Mouse (Mus musculus) E14TG2a.4 (cell line): Measurements from ENCODE around the gene Gabarapl2.

ENCODE experiments used
- H3K27me3 ChIP-seq: 2 replicates; pipeline ENCODE4 v1.6.1; 2014; ENCODE audit warnings: low read length, control low read depth; ENCODE audit not compliant: insufficient read depth
- H3K36me3 ChIP-seq: 2 replicates; pipeline ENCODE4 v1.6.1; 2014; ENCODE audit warnings: low read length, control low read depth; ENCODE audit not compliant: insufficient read depth
- H3K4me1 ChIP-seq: replicated peaks from 2 replicates; pipeline ENCODE4 v1.6.1; 2014; ENCODE audit warnings: low read depth, low read length, control low read depth
- H3K4me3 ChIP-seq: replicated peaks from 2 replicates; pipeline ENCODE4 v1.5.1; 2014; ENCODE audit warnings: mild to moderate bottlenecking, low read length
- H3K9me3 ChIP-seq: 2 replicates; pipeline ENCODE4 v1.6.1; 2014; ENCODE audit warnings: low read length, control low read depth
- CTCF ChIP-seq: conservative IDR thresholded peaks from 2 replicates; pipeline ENCODE4 v1.5.1; 2014; ENCODE audit warnings: low read length
- NANOG ChIP-seq: IDR thresholded peaks from 2 replicates; pipeline ENCODE4 v1.6.1; 2014; ENCODE audit warnings: borderline replicate concordance, low read length, mixed read lengths
- POU5F1 ChIP-seq: IDR thresholded peaks from 2 replicates; pipeline ENCODE4 v1.6.1; 2014; ENCODE audit warnings: low read length, borderline replicate concordance

The Gabarapl2 gene

GRCm38 (mm10) chr8:111947144-111947543 is 6.6 kb downstream of the Gabarapl2 start:
- H3K9me3 ChIP-seq, result no peaks in the 10 kb centered on the region
- TF ChIP-seq POU5F1, result no peak
- TF ChIP-seq NANOG, result no peak
- no peak for TF ChIP-seq CTCF
- peaks cover 94% of the 10 kb centered on the region for H3K36me3 ChIP-seq

GRCm38 (mm10) chr8:111947954-111948353 is 7.5 kb downstream of the Gabarapl2 start:
- TF ChIP-seq POU5F1, result no peak
- no peak for TF ChIP-seq CTCF
- no peak for TF ChIP-seq NANOG
- Histone ChIP-seq H3K4me1 (peaks cover 83% of the 10 kb centered on the region), H3K27me3 (no peaks in the 10 kb centered on the region), H3K9me3 (no peaks in the 10 kb centered on the region), H3K4me3 (no peak overlapping the region), H3K36me3 (peaks cover 92% of the 10 kb centered on the region)

More at GRCm38 (mm10) chr8:111947144-111947543, 6.6 kb downstream of the Gabarapl2 start:
- Histone ChIP-seq H3K4me1 (peaks cover 91% of the 10 kb centered on the region), H3K27me3 (no peaks in the 10 kb centered on the region), H3K4me3 (no peak overlapping the region)

- Histone ChIP-seq H3K36me3 (peaks cover 90% of the 10 kb centered on the region), H3K4me1 (peaks cover 68% of the 10 kb centered on the region), H3K9me3 (no peaks in the 10 kb centered on the region), H3K27me3 (no peaks in the 10 kb centered on the region), H3K4me3 (no peak overlapping the region)
- TF ChIP-seq NANOG (no peak), CTCF (no peak), POU5F1 (no peak)
Measured at GRCm38 (mm10) chr8:111950846-111951245, 10.3 kb downstream of the Gabarapl2 start.

- Histone ChIP-seq H3K27me3 (no peaks in the 10 kb centered on the region), H3K4me3 (no peak overlapping the region), H3K4me1 (peaks cover 63% of the 10 kb centered on the region), H3K9me3 (no peaks in the 10 kb centered on the region), H3K36me3 (peaks cover 90% of the 10 kb centered on the region)
- TF ChIP-seq CTCF (no peak), NANOG (no peak), POU5F1 (no peak)
Measured at GRCm38 (mm10) chr8:111951317-111951716, 10.8 kb downstream of the Gabarapl2 start.

- H3K4me1 ChIP-seq, result peaks cover 57% of the 10 kb centered on the region
- no peak overlapping the region for H3K4me3 ChIP-seq
- H3K27me3 ChIP-seq, result no peaks in the 10 kb centered on the region
- TF ChIP-seq POU5F1 (no peak), CTCF (no peak), NANOG (no peak)
- H3K36me3 ChIP-seq, result peaks cover 90% of the 10 kb centered on the region
- no peaks in the 10 kb centered on the region for H3K9me3 ChIP-seq
Measured at GRCm38 (mm10) chr8:111951936-111952335, 11.4 kb downstream of the Gabarapl2 start.

GRCm38 (mm10) chr8:111954844-111955594 is 14.5 kb downstream of the Gabarapl2 start:
- Histone ChIP-seq H3K36me3 (peaks cover 90% of the 10 kb centered on the region), H3K9me3 (no peaks in the 10 kb centered on the region), H3K4me1 (peaks cover 38% of the 10 kb centered on the region), H3K4me3 (no peak overlapping the region), H3K27me3 (no peaks in the 10 kb centered on the region)
- TF ChIP-seq NANOG (no peak), POU5F1 (no peak), CTCF (no peak)

- Histone ChIP-seq H3K27me3 (no peaks in the 10 kb centered on the region), H3K4me1 (peaks cover 39% of the 10 kb centered on the region), H3K4me3 (no peak overlapping the region), H3K9me3 (no peaks in the 10 kb centered on the region), H3K36me3 (peaks cover 92% of the 10 kb centered on the region)
- no peak for TF ChIP-seq CTCF
- TF ChIP-seq NANOG, result no peak
- no peak for TF ChIP-seq POU5F1
Measured at GRCm38 (mm10) chr8:111955879-111956278, 15.4 kb downstream of the Gabarapl2 start.

- peaks cover 41% of the 10 kb centered on the region for H3K4me1 ChIP-seq
- no peaks in the 10 kb centered on the region for H3K9me3 ChIP-seq
- no peak overlapping the region for H3K4me3 ChIP-seq
- no peaks in the 10 kb centered on the region for H3K27me3 ChIP-seq
- TF ChIP-seq NANOG (no peak), POU5F1 (no peak), CTCF (no peak)
- H3K36me3 ChIP-seq, result peaks cover 86% of the 10 kb centered on the region
Measured at GRCm38 (mm10) chr8:111957231-111957630, 16.7 kb downstream of the Gabarapl2 start.

GRCm38 (mm10) chr8:111960591-111961321 is 20.3 kb downstream of the Gabarapl2 start:
- Histone ChIP-seq H3K4me3 (peak overlapping the region; percentile 17; the same call in 1 of the 2 replicates), H3K36me3 (peaks cover 61% of the 10 kb centered on the region), H3K4me1 (peaks cover 62% of the 10 kb centered on the region), H3K27me3 (no peaks in the 10 kb centered on the region), H3K9me3 (no peaks in the 10 kb centered on the region)
- TF ChIP-seq NANOG (no peak), CTCF (no peak), POU5F1 (no peak)
